Mouse (Mus musculus): Measurements from ENCODE around the gene Tomm20l.

GRCm38 (mm10) chr12:71072048-71072447 is 39.2 kb upstream of the Tomm20l start:
- TF ChIP-seq HCFC1 (IDR thresholded peaks at IDR 0.05; ENCODE audit: borderline replicate concordance, insufficient read depth, low read length) = no peak
- TF ChIP-seq MAFK (IDR thresholded peaks at IDR 0.05; ENCODE audit: insufficient read depth, low read depth, low read length) = no peak
- no peak for TF ChIP-seq CHD2 (IDR thresholded peaks at IDR 0.05; ENCODE audit: low read depth, low read length)
- no peak for TF ChIP-seq ZNF384 (IDR thresholded peaks at IDR 0.05; ENCODE audit: low read depth, low read length)

Measured in ES-E14 (cell line).